Mouse (Mus musculus) Muller cell, postnatal 12 days (primary cell): ENCODE measurements around the gene Unc13d.
"Not testable (repeated sequence)": the region's sequence is repeated elsewhere in the genome, so short reads cannot be mapped to it uniquely, and the experiment has no call there.

Source experiments
- DNase-seq: peaks from one replicate; pipeline ENCODE4 v3.0.0-alpha.2; 2015; ENCODE audit errors: inconsistent ontology term

Unc13d gene

GRCm38 (mm10) chr11:116022256-116022780 lies 55.4 kb downstream of the Unc13d start:
- DNase-seq = no peak

- no peak for DNase-seq
Observed at GRCm38 (mm10) chr11:116021328-116022220, 56.2 kb downstream of the Unc13d start.

GRCm38 (mm10) chr11:116020519-116020922 lies 57.2 kb downstream of the Unc13d start:
- no peak for DNase-seq

- DNase-seq = no peak
Observed at GRCm38 (mm10) chr11:116019976-116020411, 57.8 kb downstream of the Unc13d start.

GRCm38 (mm10) chr11:116019360-116019791 lies 58.4 kb downstream of the Unc13d start:
- no peak for DNase-seq

- DNase-seq = not testable (repeated sequence)
Observed at GRCm38 (mm10) chr11:116018867-116019266, 58.9 kb downstream of the Unc13d start.

- peak; percentile 64 for DNase-seq
Observed at GRCm38 (mm10) chr11:116018106-116018505, 59.7 kb downstream of the Unc13d start.

GRCm38 (mm10) chr11:116014821-116015220 lies 62.9 kb downstream of the Unc13d start:
- no peak for DNase-seq

- DNase-seq = peak; percentile 98
Observed at GRCm38 (mm10) chr11:116012262-116012947, 65.4 kb downstream of the Unc13d start, which contains the start of gene Galk1. Galk1 (minus strand) TSS chr11:116012719.
